Mouse (Mus musculus) liver, adult 2 months (tissue): ENCODE data around the gene Sox11. TPM values are rescaled to one million over a fixed set of nuclear protein-coding genes. Genes with fewer than 3 reads are reported as not detected.

ENCODE experiments used
- DNase-seq: peaks from one replicate; pipeline ENCODE4 v3.0.0-alpha.2; 2011; ENCODE audit warnings: low read depth, low spot score; ENCODE audit errors: extremely low read depth
- H3K27ac ChIP-seq: fragments of 200-500 bp; replicated peaks from 2 replicates; pipeline ENCODE4 v1.5.1; 2012; ENCODE audit warnings: low read depth, mild to moderate bottlenecking, control low read depth, inconsistent platforms, low read length; ENCODE audit not compliant: insufficient read depth
- H3K27me3 ChIP-seq: fragments of 200-500 bp; 2 replicates; pipeline ENCODE4 v1.6.1; 2012; ENCODE audit warnings: mild to moderate bottlenecking, moderate library complexity, low read length, inconsistent platforms; ENCODE audit not compliant: control insufficient read depth, insufficient read depth
- H3K36me3 ChIP-seq: fragments of 200-500 bp; 2 replicates; pipeline ENCODE4 v1.6.1; 2012; ENCODE audit warnings: low read length, inconsistent platforms; ENCODE audit not compliant: control insufficient read depth, insufficient read depth
- H3K4me1 ChIP-seq: fragments of 200-500 bp; 2 replicates; pipeline ENCODE4 v1.6.1; 2011; ENCODE audit warnings: low read length; ENCODE audit not compliant: control insufficient read depth, insufficient read depth
- H3K4me3 ChIP-seq: fragments of 200-500 bp; 2 replicates; pipeline ENCODE4 v1.5.1; 2011; ENCODE audit warnings: low read depth, mild to moderate bottlenecking, control low read depth, low read length, moderate library complexity; ENCODE audit not compliant: insufficient read depth
- H3K79me2 ChIP-seq: fragments of 200-500 bp; 2 replicates; pipeline ENCODE4 v1.6.1; 2012; ENCODE audit warnings: inconsistent platforms, mild to moderate bottlenecking, low read length, moderate library complexity; ENCODE audit not compliant: control insufficient read depth, insufficient read depth
- H3K9ac ChIP-seq: fragments of 200-500 bp; 2 replicates; pipeline ENCODE4 v1.6.1; 2012; ENCODE audit warnings: low read depth, mild to moderate bottlenecking, control low read depth, inconsistent platforms, low read length
- CTCF ChIP-seq: fragments of 200-500 bp; IDR thresholded peaks from 2 replicates; pipeline ENCODE4 v1.5.1; 2011; ENCODE audit warnings: low read depth, low read length, control low read depth
- POLR2A ChIP-seq: fragments of 200-500 bp; IDR thresholded peaks from 2 replicates; pipeline ENCODE4 v1.6.1; 2011; ENCODE audit warnings: low read length, control low read depth; ENCODE audit not compliant: insufficient read depth; ENCODE audit errors: extremely low read depth
- WGBS: fragments of 180-500 bp; shearing (Covaris S2); methylation state at CpG from one replicate; pipeline ENCODE4 v1.1.7; 2018; 5-methylcytosine and 5-hydroxymethylcytosine counted together
- polyA plus RNA-seq: library from polyadenylated mRNA; depleted of rRNA; stranded (reverse); fragments of >200 nt; gene quantifications from 2 replicates; pipeline ENCODE4 v1.2.3, GENCODE M21; 2012
- total RNA-seq: library from RNA; depleted of rRNA; stranded (reverse); fragments of >200 nt; gene quantifications from 2 replicates; pipeline ENCODE4 v1.2.3, GENCODE M21; 2014

Gene Sox11
- total and polyA plus RNA-seq, 2 experiments, result not detected

GRCm38 (mm10) chr12:27343606-27344410 is 1.4 kb upstream of the Sox11 start:
- no peaks in the 10 kb centered on the region for H3K79me2 ChIP-seq
- no peak for DNase-seq
- H3K4me1 ChIP-seq, result no peaks in the 10 kb centered on the region; the same call in 1 of the 2 replicates
- no peaks in the 10 kb centered on the region for H3K36me3 ChIP-seq
- H3K27me3 ChIP-seq, result peaks cover 17% of the 10 kb centered on the region
- H3K4me3 ChIP-seq, result no peak overlapping the region
- no peak overlapping the region for H3K9ac ChIP-seq
- no peak for TF ChIP-seq CTCF
- no peak for TF ChIP-seq POLR2A
- 24% methylated on average over 17 of the region's 17 CpGs for WGBS
- no peak overlapping the region for H3K27ac ChIP-seq

- peaks cover 17% of the 10 kb centered on the region for H3K27me3 ChIP-seq
- no peak for DNase-seq
- peak; percentile 45 for TF ChIP-seq CTCF
- TF ChIP-seq POLR2A, result no peak
- H3K9ac ChIP-seq, result no peak overlapping the region
- no peaks in the 10 kb centered on the region; the same call in 1 of the 2 replicates for H3K4me1 ChIP-seq
- no peak overlapping the region for H3K27ac ChIP-seq
- H3K4me3 ChIP-seq, result peak overlapping the region; percentile 33; the same call in 1 of the 2 replicates
- WGBS, result 2% methylated on average over 83 of the region's 83 CpGs
- H3K79me2 ChIP-seq, result no peaks in the 10 kb centered on the region
- H3K36me3 ChIP-seq, result no peaks in the 10 kb centered on the region
Measured at GRCm38 (mm10) chr12:27342691-27343605, 574 bp upstream of the Sox11 start.

GRCm38 (mm10) chr12:27341130-27341870 is 1.1 kb downstream of the Sox11 start:
- no peak for DNase-seq
- Histone ChIP-seq H3K4me1 (no peaks in the 10 kb centered on the region; the same call in 1 of the 2 replicates), H3K36me3 (no peaks in the 10 kb centered on the region), H3K27ac (no peak overlapping the region), H3K4me3 (no peak overlapping the region; the same call in 1 of the 2 replicates), H3K9ac (no peak overlapping the region), H3K79me2 (no peaks in the 10 kb centered on the region), H3K27me3 (peaks cover 17% of the 10 kb centered on the region)
- TF ChIP-seq POLR2A (no peak), CTCF (no peak)
- WGBS, result 2% methylated on average over 80 of the region's 80 CpGs

GRCm38 (mm10) chr12:27340451-27341035 is 1.8 kb downstream of the Sox11 start:
- DNase-seq, result no peak
- peaks cover 17% of the 10 kb centered on the region for H3K27me3 ChIP-seq
- WGBS, result 3% methylated on average over 14 of the region's 14 CpGs
- TF ChIP-seq POLR2A, result no peak
- no peak for TF ChIP-seq CTCF
- no peak overlapping the region for H3K4me3 ChIP-seq
- H3K4me1 ChIP-seq, result no peaks in the 10 kb centered on the region; the same call in 1 of the 2 replicates
- no peak overlapping the region for H3K9ac ChIP-seq
- H3K27ac ChIP-seq, result no peak overlapping the region
- no peaks in the 10 kb centered on the region for H3K79me2 ChIP-seq
- H3K36me3 ChIP-seq, result no peaks in the 10 kb centered on the region

- Histone ChIP-seq H3K9ac (peak overlapping the region; percentile 35; the same call in 1 of the 2 replicates), H3K27me3 (peaks cover 17% of the 10 kb centered on the region), H3K4me3 (peak overlapping the region; percentile 55; the same call in 1 of the 2 replicates), H3K79me2 (no peaks in the 10 kb centered on the region), H3K27ac (no peak overlapping the region), H3K36me3 (no peaks in the 10 kb centered on the region), H3K4me1 (no peaks in the 10 kb centered on the region; the same call in 1 of the 2 replicates)
- no peak for DNase-seq
- TF ChIP-seq CTCF, result no peak
- no peak for TF ChIP-seq POLR2A
- 3% methylated on average over 47 of the region's 47 CpGs for WGBS
Measured at GRCm38 (mm10) chr12:27339171-27339751, 3.1 kb downstream of the Sox11 start.
